Mouse (Mus musculus): ENCODE results near the gene Wnt6.

The Wnt6 gene

DNA sequence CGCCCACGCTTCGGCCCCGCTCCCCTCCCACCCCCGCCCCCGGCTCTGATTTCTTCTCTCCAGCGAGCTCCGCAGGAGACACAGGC lies at the start of gene Wnt6:
Gene Wnt6, plus strand, starts transcription at position 48 of the 86 bp plus-strand sequence.
- DNase-seq = no peak

DNA sequence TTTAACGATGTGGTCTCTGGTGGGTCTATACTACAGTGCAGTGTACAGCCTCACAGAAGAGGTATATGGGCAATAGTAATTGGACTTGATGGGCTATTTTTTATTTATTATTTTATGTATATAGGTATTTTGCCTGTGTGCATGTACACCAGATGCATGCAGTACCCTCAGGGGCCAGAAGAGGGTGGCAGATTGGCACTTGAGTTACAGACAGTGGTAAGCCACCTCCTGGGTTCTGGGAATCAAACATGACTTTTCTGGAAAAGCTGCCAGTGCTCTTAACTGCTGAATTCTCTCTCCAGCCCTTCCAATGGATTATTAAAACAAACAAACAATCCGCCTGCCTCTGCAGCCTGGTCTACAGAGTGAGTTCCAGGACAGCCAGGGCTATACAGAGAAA lies 47.9 kb upstream of the Wnt6 start:
- DNase-seq = peak; percentile 41

DNA sequence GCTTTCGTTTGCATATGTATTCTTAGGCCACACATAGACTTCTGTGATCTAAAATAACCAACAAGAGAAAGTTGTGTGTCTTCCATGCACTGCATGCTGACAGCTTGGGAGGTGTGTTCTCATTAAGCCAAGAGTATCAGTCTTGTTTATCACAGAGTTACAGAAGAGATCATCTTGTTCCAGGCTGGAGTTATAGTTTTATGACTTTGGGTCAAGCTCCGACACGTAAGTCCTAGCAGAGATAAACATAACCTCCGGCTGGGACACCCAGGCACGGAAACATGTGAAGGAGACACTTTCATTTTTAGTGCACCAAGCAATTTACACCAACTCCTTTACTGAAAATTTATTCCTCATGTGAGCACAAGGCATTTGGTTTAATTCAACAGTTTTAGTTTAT lies 45.6 kb upstream of the Wnt6 start:
- DNase-seq = no peak

DNA sequence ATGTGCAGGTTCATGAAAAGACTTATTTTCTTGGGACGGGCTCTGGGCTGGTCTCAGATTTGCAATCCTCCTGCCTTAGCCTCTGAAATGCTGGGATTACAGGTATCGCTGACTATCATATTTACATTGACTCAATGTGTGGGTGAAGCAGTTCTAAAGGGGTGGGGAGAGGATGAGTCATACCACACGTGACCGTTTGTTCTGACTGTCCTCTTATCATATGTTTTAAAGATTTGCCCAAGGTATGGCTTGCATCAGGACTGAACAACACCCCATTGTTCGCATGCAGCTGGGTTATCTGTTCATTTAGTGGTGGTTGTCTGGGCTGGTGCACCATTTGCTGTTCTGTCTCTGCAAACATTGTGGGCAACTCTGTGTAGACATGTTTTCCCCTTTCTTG lies 45.0 kb upstream of the Wnt6 start:
- DNase-seq = no peak

DNA sequence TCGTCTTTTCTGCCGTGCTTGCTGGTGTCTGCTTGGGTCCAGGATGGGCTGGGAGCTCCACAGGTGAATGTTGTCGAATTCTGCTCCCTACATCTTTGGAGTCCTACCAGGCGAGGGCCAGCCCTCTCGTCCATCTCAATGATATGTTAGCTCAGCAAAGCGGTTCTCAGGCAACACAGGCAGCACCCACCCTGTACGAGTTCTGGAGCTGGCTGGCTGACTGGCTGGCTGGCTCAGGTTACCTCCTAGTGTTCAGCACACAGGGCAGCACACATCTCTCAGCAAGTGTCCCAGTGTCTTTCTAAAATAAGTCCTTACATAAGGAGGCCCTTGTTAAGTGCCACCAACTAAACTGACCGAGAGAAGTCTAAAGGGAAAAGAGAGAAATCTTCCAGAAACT lies 43.2 kb upstream of the Wnt6 start:
- no peak for DNase-seq

DNA sequence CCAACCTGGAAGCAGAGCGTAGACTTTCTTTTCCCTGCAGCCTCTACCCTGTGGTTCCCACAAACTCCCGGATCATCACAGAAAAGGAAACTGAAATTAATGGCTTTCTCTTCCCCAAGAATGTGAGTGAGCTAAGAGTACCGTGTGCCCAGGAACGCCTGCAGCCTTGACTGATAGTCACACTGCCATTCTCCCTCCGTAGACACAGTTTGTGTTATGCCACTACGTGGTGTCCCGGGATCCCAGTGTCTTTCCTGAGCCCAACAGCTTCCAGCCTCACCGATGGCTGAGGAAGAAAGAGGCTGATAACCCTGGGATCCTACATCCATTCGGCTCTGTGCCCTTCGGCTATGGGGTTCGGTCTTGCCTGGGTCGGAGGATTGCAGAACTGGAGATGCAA lies 34.7 kb upstream of the Wnt6 start:
- no peak for DNase-seq

DNA sequence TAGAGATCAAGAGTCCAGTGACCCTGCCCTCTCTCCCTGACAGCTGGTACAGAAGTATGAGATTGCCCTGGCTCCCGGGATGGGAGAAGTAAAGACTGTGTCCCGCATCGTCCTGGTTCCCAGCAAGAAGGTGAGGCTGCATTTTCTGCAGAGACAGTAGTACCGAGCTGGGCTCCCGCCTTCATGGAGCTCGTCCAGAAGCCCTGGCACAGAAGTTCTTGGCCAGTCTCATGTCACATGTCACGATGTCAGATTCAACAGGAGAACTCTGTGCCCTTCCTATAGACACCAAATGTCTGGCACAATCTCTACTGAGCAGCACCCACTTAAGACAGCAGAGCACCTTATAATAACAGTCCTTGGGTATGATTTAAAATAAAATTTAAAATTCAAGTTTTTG lies 34.2 kb upstream of the Wnt6 start:
- no peak for DNase-seq

DNA sequence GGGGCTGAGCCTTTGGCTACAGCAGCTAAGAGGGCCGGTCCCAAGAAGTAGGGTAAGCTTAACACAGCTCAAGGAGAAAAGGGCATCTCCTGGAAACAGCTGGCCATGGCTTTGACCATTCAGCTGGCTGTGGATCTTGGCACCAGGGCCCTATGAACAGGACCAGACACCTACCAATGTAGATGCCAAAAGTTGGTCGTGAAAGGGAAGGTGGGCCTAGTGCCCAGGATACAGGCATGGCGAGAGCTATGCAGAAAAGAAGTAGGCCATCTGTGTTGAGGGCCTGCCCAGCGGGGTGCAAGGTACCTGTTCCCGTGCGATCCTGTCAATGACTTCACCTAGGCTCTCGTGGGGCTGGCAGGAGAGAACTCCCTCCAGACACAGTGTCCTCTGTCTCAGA lies 30.8 kb upstream of the Wnt6 start:
- DNase-seq = no peak

DNA sequence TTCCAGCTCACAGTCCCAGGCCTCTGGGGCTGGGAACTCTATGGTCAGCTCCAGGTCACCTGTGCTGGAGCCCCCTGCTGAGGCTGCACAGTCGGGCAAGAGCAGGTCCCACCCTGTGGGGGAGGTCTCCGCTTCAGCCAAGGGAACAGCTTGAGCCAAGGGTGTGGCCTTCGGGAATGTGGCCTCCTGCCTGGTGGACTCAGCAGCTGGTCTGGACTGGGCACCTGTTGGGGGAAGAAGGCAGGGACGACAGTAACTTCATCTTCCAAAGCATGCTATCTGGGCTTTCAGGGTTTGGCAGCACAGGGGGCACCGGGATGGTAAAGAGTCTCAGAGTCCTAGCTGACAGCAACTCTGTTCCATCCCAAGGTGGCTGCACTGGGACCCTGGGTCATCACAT lies 24.4 kb upstream of the Wnt6 start:
- no peak for DNase-seq

DNA sequence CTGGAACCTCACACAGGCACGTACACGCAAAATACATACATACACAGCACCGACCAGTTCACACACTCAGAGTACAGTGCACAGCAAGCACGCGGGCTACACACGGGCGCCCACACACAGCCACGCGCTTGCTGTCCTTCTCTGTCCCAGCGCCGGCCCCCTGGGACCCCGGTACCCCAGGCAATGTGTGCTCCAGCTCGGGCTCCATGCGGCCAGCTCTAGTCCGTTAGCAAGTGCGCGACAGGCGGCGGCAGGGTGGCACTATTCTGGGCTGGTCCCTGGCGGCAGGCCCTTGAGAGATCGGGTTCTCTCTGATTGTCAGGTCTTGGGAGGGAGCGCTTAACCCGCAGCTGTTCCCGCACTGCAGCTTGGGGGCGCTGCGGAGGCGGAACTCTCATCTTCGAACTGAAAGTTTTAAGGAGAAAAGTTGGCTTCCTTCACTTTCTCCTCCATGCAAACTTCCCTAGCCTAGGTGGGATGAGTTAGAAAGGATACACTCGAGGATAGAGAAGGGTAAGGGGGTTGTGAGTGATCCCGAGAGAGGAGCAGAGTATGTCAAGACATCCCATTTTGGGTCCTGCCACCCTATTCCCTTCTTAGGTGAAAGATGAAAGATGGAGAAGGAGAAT lies 22.9 kb upstream of the Wnt6 start, which contains the start of gene Prkag3:
Gene Prkag3, minus strand, starts transcription at position 579 of the 629 bp plus-strand sequence.
- DNase-seq = peak; percentile 73

DNA sequence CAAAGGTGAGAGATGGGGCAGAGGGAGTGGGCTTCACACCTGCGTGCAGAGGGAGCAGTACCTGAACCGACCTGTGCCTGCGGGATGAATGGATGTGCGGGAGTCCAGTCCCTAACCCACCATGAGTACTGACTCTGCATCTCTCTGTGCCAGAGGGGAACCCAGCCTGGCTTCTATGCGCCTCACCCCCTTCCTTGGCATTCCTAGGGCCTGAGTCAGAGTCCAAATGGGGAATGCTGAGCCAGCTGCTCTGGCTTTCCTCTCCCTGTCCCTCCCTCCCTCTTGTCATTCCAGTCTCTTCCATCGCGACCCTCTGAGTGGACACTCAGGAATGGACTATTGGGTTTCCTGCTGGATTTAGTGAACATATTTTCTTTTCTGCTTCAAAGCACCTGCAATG lies 22.4 kb upstream of the Wnt6 start:
- DNase-seq = peak; percentile 76

DNA sequence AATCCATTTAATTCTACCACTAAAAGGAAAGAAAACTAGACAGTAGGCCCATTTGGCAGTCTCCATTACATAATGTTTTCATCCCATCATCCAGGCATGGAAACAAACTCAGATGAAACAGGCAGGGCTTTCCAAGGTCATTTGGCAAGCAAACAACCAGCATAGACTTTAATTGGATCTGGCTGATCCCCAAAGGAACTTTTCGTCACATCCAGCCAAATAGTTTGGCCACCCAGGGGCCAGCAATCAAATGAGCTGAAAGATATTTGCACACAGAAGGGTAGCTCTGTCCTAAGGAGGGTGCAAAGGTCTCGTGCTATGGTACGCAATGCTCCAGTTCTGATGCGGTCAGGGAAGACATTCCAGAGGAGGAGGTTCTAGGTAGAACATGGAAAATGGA lies 21.0 kb upstream of the Wnt6 start:
- DNase-seq = peak; percentile 40

DNA sequence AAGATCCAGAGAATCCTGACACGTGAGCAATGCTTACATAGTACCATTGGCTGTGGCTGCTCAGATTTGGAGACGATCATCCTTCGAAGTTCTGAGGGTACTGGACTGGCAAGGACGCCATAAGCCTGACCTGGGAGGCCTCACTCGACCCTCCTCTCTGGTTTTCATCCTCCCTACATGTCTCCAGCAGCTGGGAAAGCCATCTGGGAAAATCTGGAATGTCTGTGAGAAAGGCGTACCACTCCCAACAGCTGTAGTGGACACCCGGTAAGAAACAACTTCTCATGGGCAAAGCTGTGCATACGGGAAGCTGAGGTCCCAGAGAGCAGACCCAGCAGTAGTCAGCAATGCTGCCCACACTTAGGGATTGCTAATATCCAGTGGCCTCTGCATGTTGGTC lies 19.5 kb upstream of the Wnt6 start:
- no peak for DNase-seq

DNA sequence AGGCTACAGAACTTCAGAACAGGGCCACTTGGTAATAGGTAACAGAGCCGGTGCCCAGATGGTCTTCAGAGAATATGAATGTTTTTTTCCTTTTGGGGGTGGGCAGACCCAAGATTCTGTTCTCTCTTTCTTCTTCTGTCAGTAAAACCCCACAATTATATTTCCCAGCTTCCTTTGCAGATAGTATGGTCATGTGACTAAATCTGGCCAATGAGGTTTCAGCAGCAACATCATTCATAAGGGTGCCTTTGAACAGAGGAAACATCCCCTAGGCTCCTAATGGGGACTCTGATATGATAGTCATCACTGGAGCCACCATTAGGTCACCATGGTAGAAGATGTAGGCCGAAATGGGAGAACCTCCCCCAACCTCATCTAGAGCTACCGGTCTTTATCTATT lies 18.9 kb upstream of the Wnt6 start:
- DNase-seq = no peak

DNA sequence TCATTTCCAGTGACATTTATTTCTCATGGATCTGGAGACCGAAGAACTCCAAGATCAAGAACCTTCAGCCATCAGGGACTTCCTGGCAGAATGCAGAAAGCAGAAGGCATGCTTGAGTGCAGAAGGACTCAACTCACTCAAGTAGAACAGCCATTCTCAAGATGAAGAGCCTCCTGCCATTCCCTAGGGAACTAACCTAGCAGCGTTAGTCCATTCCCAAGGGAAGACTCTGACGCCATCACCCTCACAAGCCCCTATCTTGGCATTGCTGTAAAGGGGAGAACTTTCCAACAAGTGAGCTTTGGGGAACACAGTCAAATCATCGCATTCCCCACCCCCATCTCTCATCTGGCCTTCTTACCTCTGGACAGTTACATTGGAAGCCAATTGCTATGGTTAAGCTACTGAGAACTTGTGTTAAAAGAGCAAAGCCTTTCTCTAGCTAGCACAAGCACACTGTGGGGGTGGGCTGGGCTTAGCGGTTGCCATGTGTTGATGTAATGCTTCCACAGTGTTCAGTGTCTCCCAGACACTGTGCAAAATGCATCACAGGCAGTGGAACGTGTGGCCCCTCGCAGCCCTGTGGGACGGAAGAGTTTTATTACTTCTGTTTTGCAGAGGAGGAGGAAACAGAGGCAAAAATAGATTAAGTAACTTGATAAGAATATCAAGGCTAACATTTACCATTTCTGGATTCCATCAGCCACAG lies 18.3 kb upstream of the Wnt6 start:
- DNase-seq = no peak

DNA sequence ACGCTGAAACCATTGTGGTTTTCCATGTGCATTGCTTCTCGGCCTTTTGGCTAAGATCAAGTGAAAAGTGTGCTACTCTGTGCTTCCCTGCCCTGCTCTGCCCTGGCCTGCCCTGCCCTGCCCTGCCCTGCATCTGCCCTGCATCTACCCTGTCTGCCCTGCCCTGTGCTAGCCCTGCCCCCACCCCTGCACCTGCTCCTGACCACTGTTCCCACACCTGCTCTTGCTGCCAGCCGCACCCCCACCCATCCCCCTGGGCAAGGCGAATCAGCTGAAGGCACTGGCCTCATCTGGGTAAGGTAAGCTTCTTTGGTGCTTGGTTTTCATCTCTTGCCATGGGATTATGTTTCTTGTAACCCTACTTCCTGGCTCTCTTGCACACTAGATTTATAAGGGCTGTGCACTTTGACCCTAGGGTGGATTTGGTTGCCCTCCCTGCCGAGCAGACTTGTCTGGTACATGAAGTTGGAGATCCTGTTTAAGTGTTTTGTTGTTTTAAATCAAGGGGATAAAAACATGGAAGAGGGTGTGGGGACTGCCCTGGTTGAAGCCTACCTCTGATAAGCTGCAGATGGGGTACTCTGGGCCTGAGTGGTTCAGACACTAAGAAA lies 17.4 kb upstream of the Wnt6 start:
- no peak for DNase-seq

DNA sequence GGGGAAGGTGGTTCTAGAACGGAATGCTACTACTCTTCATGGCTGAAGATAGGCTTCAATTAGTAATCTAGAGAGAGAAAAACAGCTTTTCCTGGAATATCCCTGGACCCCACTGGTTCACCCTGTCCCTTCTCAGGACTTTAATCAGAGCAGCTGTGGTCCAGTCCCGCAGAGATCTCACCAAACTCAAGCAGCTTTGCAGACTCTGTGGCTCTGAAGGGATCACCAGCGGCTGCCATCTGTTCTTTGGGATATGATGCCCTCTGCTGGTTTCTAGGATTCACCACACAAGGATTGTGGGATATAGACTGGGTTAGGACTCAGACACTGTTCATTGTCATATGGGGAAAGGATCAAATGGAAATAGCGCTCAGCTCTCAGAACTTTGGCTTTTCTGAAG lies 11.9 kb upstream of the Wnt6 start:
- peak; percentile 71 for DNase-seq

DNA sequence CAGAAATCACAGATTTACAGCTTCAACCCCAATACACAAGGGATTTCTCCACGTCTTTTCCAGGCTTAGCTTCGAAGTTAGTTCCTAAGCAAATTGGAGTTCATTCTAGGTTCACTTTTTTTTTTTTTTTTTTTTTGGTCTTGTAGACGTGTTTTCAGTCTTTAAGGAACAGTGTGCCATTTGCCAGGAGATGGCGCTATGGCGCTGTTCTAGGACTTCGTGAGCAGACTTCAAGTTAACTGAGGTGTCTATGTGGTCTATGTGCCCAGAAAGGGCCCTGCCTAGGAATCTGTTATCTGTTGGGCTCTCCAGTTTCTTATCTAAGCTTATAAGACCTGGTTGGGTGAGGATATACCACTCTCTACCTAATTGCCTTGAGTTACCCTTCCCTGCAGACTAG lies 8.6 kb upstream of the Wnt6 start:
- peak; percentile 87 for DNase-seq

DNA sequence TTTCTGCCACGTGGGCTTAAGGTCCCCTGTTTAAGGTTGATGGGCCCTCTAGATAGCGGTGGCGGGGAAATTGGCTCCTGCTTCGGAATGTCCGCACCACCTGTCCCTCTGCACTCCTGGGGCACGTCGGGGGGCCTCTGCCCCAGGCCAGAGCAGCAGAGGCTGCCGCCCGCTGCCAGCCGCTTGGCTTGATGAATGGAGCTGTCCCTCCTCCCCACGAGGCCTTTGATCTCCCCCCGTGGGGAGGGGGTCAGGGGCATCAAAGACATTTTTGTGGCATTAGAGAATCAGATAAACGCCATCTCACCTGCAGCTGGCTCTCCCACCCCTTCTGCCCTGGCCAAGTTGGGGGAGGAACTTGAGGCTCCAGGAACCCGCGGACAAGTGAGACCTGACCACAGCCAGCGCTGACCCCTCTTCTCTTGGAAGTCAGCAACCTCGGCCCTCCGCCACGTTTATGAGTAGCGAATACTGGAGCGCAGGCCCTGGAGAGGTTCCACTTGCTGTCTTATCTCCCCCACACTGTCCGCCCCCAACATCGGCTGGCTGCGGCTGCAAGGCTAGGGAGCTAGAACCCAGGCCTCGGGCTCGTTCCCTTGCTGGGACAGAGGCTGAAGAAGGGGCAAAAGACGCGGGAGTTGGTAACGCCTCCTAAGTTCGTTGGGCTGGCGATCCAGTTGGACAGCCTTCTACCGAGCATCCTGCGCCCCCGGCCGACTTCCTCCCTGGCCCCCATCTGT lies 795 bp upstream of the Wnt6 start:
- no peak for DNase-seq

DNA sequence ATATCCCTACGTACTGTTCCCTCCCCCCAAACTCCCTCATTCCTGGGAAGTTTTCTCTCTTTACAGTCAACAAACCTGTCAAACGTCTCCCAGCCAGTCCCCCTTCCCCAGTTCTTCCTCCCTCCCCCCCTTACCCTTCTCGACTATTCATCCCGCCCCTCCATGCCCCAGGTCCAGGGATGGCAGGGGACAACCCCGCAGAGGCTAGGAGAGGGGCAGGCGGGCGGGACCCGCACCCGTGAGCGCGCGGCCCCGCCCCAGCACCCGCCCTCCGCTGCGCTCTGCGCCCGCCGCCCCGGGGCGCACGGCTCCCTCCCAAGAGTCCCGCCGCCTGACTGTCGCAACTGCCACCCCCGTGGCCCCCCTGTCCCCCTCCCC lies 236 bp upstream of the Wnt6 start:
- DNase-seq = no peak

DNA sequence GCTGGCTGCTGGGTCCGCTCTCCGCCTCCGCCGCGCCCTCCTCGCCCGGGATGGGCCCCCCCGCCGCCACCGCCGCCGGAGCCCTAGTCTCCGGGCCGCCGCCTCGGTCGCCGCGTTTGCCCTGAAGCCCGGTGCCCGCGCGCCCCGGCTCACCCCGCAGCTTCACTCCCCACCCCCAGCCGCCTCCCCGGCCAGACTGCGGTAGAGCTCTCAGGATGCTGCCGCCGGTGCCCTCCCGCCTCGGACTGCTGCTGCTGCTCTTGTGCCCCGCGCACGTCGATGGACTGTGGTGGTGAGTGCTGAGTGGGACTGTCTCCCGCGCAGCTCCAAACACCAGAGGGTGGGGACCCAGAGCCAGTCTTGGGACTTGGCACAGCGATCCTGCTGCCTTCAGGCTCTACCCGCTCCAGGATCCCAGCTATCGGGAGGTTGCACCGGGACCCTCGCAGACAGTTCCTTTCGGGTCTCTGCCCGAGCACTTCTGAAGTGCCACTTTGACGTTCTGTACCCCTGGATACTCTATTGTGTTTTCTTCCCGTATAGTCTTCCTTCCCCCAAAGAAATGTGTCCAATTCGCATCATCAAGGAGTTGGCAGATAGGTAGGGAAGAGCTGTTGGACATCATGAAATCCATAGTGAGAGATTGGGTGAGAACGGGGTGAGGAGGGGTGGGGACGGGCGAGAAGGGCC lies 384 bp downstream of the Wnt6 start:
- peak; percentile 45 for DNase-seq

DNA sequence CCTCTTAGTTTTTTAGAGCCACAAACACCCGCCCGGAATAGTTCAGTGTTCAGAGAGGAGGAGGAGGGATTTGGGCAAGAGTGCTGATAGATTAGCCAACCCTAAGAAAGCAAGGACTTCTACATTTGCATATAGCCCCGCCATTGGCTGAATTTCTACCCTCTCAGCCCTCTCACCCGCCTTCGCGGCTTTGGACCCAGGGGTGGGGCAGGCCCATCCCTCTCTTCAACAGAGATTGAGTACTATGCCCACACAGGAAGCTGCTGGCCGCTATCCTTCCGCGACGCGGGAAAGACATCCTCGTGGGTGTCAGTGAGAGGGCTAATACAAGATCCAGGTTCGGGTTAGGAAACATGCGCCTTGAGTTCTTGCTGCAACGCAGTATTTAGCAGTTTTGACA lies 1.4 kb downstream of the Wnt6 start:
- peak; percentile 85 for DNase-seq

DNA sequence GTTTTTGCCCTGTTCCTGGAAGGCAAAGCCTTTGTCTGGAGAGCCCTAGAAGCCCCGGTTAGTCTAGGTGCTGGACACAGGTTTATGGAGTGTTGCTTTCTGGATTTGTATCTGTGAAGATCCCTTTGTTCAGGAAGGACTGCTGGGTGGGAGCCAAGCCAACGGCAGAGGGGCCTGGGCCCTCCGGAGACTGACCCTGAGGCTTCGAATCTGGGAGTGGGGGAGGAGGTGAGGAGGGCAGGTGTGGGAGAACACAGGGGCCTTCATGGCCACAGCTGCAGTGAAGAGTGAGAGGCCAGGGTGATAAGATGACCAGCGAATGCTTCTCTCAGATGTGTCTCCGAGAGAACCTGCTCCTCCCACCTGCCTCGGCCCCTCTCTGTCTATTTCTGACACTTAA lies 2.4 kb downstream of the Wnt6 start:
- no peak for DNase-seq

DNA sequence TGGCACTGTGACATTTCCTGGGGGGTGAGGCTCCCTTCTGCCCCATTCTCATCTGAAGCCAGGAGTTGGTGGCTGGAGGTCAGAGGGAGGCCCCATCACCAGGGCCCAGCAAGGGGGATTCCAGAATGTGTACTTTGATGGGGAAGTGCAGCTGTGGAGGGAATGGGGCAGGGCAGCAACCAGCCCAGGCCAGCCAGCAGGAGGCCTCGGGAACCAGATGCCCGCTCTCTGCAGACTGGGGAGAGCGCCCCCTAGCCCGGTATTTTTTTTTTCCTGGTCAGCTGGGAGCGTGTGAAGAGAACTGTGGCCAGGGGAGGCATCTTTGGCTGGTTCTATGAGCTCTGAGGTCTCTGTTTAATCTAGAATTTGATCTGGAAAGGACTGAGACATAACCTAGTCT lies 4.1 kb downstream of the Wnt6 start:
- peak; percentile 55 for DNase-seq

Data from kidney, postnatal 10 days (tissue).